Mouse (Mus musculus) midbrain, embryonic 14.5 days (tissue): ENCODE data around the gene Kif26b. TPM values are rescaled to one million over a fixed set of nuclear protein-coding genes. Genes with fewer than 3 reads are reported as not detected.

ENCODE experiments used
- ATAC-seq: fragments of 200-750 bp; cut with Nextera tagmentation; 2 replicates; pipeline ENCODE4 v1.8.0; 2017; ENCODE audit warnings: moderate number of reproducible peaks, moderate library complexity; ENCODE audit not compliant: low FRiP score, low TSS enrichment
- DNase-seq: peaks from one replicate; pipeline ENCODE4 v3.0.0-alpha.2; 2015
- H3K27ac ChIP-seq: fragments of 300-500 bp; sonication (generic); replicated peaks from 2 replicates; pipeline ENCODE4 v1.5.1; 2014; ENCODE audit warnings: mild to moderate bottlenecking, low read depth, low read length, moderate library complexity
- H3K27me3 ChIP-seq: fragments of 300-500 bp; sonication (generic); 2 replicates; pipeline ENCODE4 v1.6.1; 2014; ENCODE audit warnings: low read length, control low read depth, mixed read lengths; ENCODE audit not compliant: control insufficient read depth, insufficient read depth
- H3K36me3 ChIP-seq: fragments of 300-500 bp; sonication (generic); 2 replicates; pipeline ENCODE4 v1.6.1; 2014; ENCODE audit warnings: low read length, control low read depth; ENCODE audit not compliant: control insufficient read depth, insufficient read depth
- H3K4me1 ChIP-seq: fragments of 300-500 bp; sonication (generic); 2 replicates; pipeline ENCODE4 v1.6.1; 2014; ENCODE audit warnings: mild to moderate bottlenecking, antibody characterized with exemption, low read length, control low read depth; ENCODE audit not compliant: control insufficient read depth, insufficient read depth
- H3K4me2 ChIP-seq: fragments of 300-500 bp; sonication (generic); 2 replicates; pipeline ENCODE4 v1.6.1; 2014; ENCODE audit warnings: mild to moderate bottlenecking, low read length, moderate library complexity
- H3K4me3 ChIP-seq: fragments of 300-500 bp; sonication (generic); replicated peaks from 2 replicates; pipeline ENCODE4 v1.5.1; 2014; ENCODE audit warnings: low read depth, low read length
- H3K9ac ChIP-seq: fragments of 300-500 bp; sonication (generic); replicated peaks from 2 replicates; pipeline ENCODE4 v1.6.1; 2014; ENCODE audit warnings: mild to moderate bottlenecking, low read length, moderate library complexity
- H3K9me3 ChIP-seq: fragments of 300-500 bp; sonication (generic); 2 replicates; pipeline ENCODE4 v1.6.1; 2016; ENCODE audit warnings: low read length, control low read depth, mixed read lengths; ENCODE audit not compliant: control insufficient read depth
- WGBS: fragments of 180-500 bp; shearing (Covaris S2); extraction: QIAGEN DNeasy Blood & Tissue Kit; methylation state at CpG from one replicate; pipeline ENCODE4 v1.1.7; 2014; 5-methylcytosine and 5-hydroxymethylcytosine counted together
- polyA plus RNA-seq: library from polyadenylated mRNA; unstranded; fragments of >200 nt; fragmentation: Nextera tagmentation; extraction: Ambion mirVana; gene quantifications from 2 replicates; pipeline ENCODE4 v1.2.1, GENCODE M21; 2014

The Kif26b gene
- polyA plus RNA-seq, 1 experiment from 2014 or later, result 12.8 TPM

DNA sequence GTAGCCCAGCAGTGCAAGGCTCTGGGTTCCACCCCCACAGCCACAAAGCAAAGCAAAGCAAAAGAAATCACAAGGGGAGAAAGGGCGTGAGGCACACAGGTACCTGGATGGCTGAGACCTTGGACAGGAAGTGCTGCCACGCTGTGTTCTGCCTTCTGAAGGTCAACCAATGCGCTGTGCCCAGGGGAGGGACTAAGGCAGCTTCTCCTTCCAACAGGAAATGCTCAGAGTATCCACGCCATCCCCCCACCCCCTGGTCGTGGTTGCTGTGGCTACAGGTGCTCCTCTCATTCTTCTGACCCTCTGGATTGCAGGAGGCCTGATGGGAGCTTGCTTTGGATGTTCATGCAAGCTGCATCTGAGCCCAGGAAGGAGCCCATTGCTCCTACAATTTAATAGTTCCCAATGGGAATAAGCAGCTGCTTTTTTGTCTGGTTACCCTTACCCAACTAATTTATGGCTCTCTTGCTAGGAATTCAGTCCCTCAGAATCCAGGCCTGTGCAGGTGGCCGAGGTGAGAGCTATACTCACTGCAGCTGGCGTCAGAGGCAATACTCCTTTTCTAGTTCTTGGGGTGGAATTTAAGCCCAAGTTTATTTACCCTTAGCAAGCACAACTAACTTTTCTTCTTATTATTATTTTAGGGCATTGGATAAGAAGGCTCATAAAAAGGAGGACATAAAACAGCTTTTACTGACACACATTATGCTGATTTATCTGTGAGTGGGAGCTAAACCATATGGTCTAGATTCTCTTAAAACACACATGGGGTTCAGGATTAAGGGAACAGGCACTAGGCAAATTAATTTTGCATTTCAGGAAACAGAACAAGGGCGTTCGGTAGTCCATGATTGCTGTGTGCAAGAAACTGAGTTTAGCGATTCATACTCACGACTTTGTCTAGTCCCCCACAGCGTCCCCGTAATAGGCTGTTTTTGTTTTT is 61.6 kb downstream of the Kif26b start:
- Histone ChIP-seq H3K36me3 (no peaks in the 10 kb centered on the region), H3K9me3 (no peaks in the 10 kb centered on the region), H3K4me2 (no peak overlapping the region), H3K4me1 (no peaks in the 10 kb centered on the region), H3K9ac (no peak overlapping the region), H3K27me3 (no peaks in the 10 kb centered on the region), H3K27ac (no peak overlapping the region), H3K4me3 (no peak overlapping the region)
- WGBS, result 77% methylated on average over 13 of the region's 13 CpGs
- DNase-seq (no peak), ATAC-seq (no peak)

DNA sequence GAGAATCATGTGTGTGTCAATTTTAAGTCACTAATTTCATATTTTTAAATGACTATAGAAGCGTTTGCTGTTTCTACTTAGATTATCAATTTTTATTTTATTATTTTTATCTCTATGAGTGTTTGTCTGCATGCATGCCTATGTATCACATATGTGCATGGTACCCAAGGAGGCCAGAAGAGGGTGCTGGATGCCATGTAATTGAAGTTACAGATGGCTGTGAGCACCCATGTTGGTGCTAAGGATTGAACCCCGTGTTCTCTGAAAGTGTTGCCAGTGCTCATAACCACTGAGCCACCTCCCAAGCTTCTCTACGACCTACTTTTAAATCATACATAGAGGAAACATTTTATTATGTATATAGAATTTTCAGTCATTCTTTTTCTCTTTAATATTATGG is 68.2 kb downstream of the Kif26b start:
- Histone ChIP-seq H3K9me3 (peaks cover 3% of the 10 kb centered on the region; the same call in 1 of the 2 replicates), H3K9ac (no peak overlapping the region), H3K27me3 (no peaks in the 10 kb centered on the region), H3K36me3 (no peaks in the 10 kb centered on the region), H3K4me2 (no peak overlapping the region), H3K27ac (no peak overlapping the region), H3K4me1 (no peaks in the 10 kb centered on the region), H3K4me3 (no peak overlapping the region)
- no peak for ATAC-seq
- 96% methylated on average over 3 of the region's 3 CpGs for WGBS
- no peak for DNase-seq

DNA sequence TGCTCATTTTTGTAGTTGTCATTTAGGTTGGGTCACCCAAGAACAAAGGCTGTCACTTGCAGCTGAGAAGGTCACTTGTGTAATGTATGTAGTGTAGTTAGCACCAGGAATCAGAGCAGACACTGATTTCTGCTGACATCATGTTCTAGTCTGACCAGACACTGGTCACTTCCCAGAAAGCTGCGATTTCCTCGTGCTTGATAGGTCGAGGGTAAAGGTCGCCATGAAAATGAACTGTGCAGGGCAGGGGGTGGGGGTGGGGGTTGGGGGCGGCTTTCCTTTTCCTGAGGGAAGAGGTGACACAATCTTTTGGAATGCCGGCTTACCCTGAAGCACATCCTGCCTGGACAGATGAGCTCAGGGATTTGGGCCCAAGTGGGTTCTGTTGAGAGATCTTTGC is 68.8 kb downstream of the Kif26b start:
- H3K4me3 ChIP-seq, result no peak overlapping the region
- H3K36me3 ChIP-seq, result no peaks in the 10 kb centered on the region
- H3K27me3 ChIP-seq, result no peaks in the 10 kb centered on the region
- ATAC-seq (no peak), DNase-seq (no peak)
- peaks cover 3% of the 10 kb centered on the region; the same call in 1 of the 2 replicates for H3K9me3 ChIP-seq
- H3K4me1 ChIP-seq, result no peaks in the 10 kb centered on the region
- WGBS, result 81% methylated on average over 6 of the region's 6 CpGs
- no peak overlapping the region for H3K27ac ChIP-seq
- no peak overlapping the region for H3K4me2 ChIP-seq
- no peak overlapping the region for H3K9ac ChIP-seq

DNA sequence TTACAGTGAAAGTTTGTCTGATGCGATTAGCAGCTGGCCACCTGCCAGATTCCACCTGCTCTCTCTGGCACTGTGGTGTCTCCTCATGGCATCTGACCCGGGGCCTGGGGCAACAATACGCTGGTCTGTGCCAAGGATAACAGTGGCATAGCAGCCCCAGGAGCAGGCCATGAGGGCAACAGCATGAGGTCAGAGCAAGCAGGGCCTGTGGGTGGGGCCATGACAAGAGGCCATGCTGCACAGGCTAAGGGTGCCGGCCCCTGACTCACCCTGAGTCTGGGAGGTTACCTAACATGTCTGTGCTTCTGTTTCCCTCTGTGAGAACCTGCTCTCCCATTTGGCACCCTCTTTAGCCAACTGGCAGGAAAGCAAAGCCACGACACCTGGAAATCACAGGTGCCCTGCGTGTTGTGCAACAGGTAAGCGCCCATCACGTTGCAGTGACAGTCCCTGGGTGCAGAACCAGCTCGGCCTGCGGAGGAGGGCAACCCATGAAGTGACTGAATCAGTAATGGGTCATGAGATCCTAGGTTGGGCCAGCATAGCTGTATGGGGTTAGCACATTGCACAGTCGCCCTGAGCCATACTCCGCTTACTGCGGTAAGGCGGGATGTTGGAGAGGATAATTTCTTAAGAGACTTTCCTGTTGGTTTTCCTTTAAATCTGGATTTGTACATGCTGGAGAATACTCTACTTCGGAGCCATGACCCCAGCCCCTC is 72.1 kb downstream of the Kif26b start:
- DNase-seq (no peak), ATAC-seq (peak; percentile 53; the same call in 1 of the 2 replicates)
- no peaks in the 10 kb centered on the region for H3K4me1 ChIP-seq
- peaks cover 3% of the 10 kb centered on the region; the same call in 1 of the 2 replicates for H3K9me3 ChIP-seq
- H3K27me3 ChIP-seq, result no peaks in the 10 kb centered on the region
- no peak overlapping the region for H3K27ac ChIP-seq
- H3K4me3 ChIP-seq, result no peak overlapping the region
- WGBS, result 91% methylated on average over 15 of the region's 15 CpGs
- no peak overlapping the region for H3K4me2 ChIP-seq
- no peak overlapping the region for H3K9ac ChIP-seq
- H3K36me3 ChIP-seq, result no peaks in the 10 kb centered on the region

DNA sequence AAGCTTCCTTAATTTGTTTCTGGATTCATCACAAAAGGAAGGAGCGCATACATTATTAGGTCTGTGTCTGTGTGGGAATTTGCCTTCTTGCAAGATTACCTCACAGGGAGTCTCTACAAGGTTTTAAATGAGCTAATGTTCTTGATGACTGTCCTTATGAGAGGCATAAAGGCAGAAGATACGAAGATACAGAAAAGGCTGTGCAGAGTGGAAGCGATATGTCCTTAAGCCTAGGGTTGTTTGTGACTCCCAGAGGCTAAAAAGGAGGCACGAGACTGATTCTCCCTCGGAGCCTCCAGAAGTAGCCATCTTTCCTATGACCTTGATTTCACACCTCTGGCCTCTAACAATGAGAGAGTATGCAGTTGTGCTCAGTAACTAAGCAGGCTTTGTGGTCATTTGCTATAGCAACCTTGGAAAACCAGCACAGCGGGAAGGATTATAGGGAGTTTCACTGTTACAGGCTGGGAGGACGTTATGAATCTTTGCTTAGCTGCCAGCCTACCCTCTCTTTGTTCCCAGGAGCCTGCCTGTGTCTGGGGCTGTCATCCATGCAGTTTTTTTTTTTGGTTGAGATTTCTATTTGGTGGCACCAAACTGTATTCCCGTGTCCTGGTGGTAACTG is 80.3 kb downstream of the Kif26b start:
- DNase-seq (peak; percentile 47), ATAC-seq (no peak)
- WGBS, result 29% methylated on average over 8 of the region's 8 CpGs
- H3K9ac ChIP-seq, result no peak overlapping the region
- H3K4me2 ChIP-seq, result no peak overlapping the region
- H3K36me3 ChIP-seq, result no peaks in the 10 kb centered on the region
- peaks cover 8% of the 10 kb centered on the region; the same call in 1 of the 2 replicates for H3K4me1 ChIP-seq
- no peaks in the 10 kb centered on the region for H3K27me3 ChIP-seq
- no peaks in the 10 kb centered on the region for H3K9me3 ChIP-seq
- no peak overlapping the region for H3K27ac ChIP-seq
- H3K4me3 ChIP-seq, result no peak overlapping the region

DNA sequence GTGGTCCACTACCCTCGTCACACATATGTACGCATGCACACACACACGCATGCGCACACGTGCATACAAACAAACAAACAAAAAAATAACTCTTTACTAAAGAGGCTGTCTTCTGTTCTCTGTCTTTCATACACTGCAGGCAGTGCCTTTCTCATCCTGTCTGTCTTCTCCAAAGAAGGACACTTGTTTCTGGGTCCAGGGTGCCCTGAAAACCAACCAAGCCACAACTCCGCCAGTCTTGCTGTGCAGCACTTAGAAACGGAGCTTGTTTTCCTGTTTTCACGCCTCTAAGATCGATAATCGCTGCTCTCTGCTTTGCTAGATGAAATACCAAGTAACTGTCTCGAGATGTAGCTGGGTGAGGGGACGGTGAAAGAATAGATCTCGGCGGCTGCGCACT is 82.6 kb downstream of the Kif26b start:
- Histone ChIP-seq H3K4me2 (no peak overlapping the region), H3K9me3 (no peaks in the 10 kb centered on the region), H3K4me1 (peaks cover 8% of the 10 kb centered on the region; the same call in 1 of the 2 replicates), H3K4me3 (no peak overlapping the region), H3K36me3 (no peaks in the 10 kb centered on the region), H3K27me3 (no peaks in the 10 kb centered on the region), H3K9ac (no peak overlapping the region), H3K27ac (no peak overlapping the region)
- ATAC-seq, result no peak
- DNase-seq, result no peak
- WGBS, result 84% methylated on average over 15 of the region's 15 CpGs

DNA sequence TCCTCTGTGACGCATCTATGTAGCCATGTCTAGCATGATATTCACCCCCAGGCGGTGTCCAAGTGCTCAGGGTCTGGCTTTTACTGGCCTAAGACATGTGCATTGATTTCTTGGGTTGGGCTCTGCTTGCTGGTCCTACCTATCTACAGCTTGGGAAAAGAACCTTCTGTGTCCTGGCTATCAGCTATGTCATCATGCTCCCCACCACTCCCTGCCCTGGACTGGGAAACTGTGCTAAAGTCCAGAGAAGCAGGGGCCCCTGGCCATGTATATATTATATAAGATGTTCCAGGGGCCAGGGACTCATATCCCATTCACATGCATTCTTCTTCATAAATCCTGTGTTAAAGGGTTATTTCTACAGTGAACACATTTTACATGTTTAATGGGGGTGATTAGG is 92.4 kb downstream of the Kif26b start:
- H3K4me2 ChIP-seq, result no peak overlapping the region
- DNase-seq (no peak), ATAC-seq (no peak)
- H3K27me3 ChIP-seq, result no peaks in the 10 kb centered on the region
- H3K4me3 ChIP-seq, result no peak overlapping the region
- 98% methylated on average over 2 of the region's 2 CpGs for WGBS
- no peaks in the 10 kb centered on the region for H3K9me3 ChIP-seq
- no peaks in the 10 kb centered on the region; the same call in 1 of the 2 replicates for H3K4me1 ChIP-seq
- H3K36me3 ChIP-seq, result no peaks in the 10 kb centered on the region
- H3K9ac ChIP-seq, result no peak overlapping the region
- no peak overlapping the region for H3K27ac ChIP-seq

DNA sequence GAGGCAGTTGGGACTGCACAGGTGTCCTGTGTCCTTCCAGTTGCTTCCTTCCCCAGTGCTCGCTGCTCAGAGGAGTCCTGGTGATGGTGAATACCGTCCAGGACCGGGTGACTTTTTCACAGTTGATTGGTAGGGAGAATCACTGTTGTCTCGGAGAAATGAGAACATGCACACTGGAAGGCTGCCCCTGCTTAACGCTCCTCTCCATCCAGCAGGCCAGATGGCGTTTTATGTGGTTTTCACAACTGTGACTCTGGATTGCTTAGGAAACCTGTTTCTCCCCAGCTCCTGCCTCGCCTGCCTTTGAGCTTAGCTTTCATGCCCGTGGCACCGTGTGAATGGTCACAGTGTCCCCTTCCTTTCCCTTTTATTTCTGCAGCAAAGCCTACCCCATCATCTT is 95.0 kb downstream of the Kif26b start:
- Histone ChIP-seq H3K4me3 (no peak overlapping the region), H3K36me3 (no peaks in the 10 kb centered on the region), H3K4me1 (peaks cover 4% of the 10 kb centered on the region), H3K9ac (no peak overlapping the region), H3K27ac (no peak overlapping the region), H3K27me3 (no peaks in the 10 kb centered on the region), H3K4me2 (no peak overlapping the region), H3K9me3 (no peaks in the 10 kb centered on the region)
- DNase-seq, result no peak
- 78% methylated on average over 9 of the region's 9 CpGs for WGBS
- no peak for ATAC-seq
